Mouse (Mus musculus) adrenal gland, adult 2 months (tissue): ENCODE data around the gene Tmem253. TPM values are rescaled to one million over a fixed set of nuclear protein-coding genes. Genes with fewer than 3 reads are reported as not detected.
"Not testable (repeated sequence)": the region's sequence is repeated elsewhere in the genome, so short reads cannot be mapped to it uniquely, and the experiment has no call there.

Experiments used
- DNase-seq: peaks from one replicate; pipeline ENCODE4 v3.0.0; 2021
- polyA plus RNA-seq: library from polyadenylated mRNA; depleted of rRNA; stranded (reverse); fragments of >200 nt; gene quantifications from 2 replicates; pipeline ENCODE4 v1.2.3, GENCODE M21; 2012; rRNA removed
- total RNA-seq, 2 experiments: library from RNA; stranded (reverse); gene quantifications; 2 replicates each; pipeline ENCODE4 v1.2.3; 2021

Gene Tmem253
- total and polyA plus RNA-seq, 3 experiments = 0.36 to 2.1 (median 1.6) TPM

GRCm38 (mm10) chr14:52022244-52022708, 6.8 kb downstream of the Tmem253 start:
- no peak for DNase-seq

- peak; percentile 93 for DNase-seq
Measured at GRCm38 (mm10) chr14:52022709-52023459, 7.4 kb downstream of the Tmem253 start.

- DNase-seq = no peak
Measured at GRCm38 (mm10) chr14:52024133-52024532, 8.7 kb downstream of the Tmem253 start.

GRCm38 (mm10) chr14:52026342-52026741, 10.9 kb downstream of the Tmem253 start:
- DNase-seq = no peak

- DNase-seq = no peak
Measured at GRCm38 (mm10) chr14:52035926-52036325, 20.5 kb downstream of the Tmem253 start.

GRCm38 (mm10) chr14:52039332-52039731, 23.9 kb downstream of the Tmem253 start:
- DNase-seq = no peak

- not testable (repeated sequence) for DNase-seq
Measured at GRCm38 (mm10) chr14:52042359-52042758, 26.9 kb downstream of the Tmem253 start, which contains the start of gene Olfr221. TSS of gene Olfr221 (minus strand) at chr14:52042459.

GRCm38 (mm10) chr14:52043446-52043845, 28.0 kb downstream of the Tmem253 start:
- DNase-seq = no peak

GRCm38 (mm10) chr14:52044901-52045678, 29.6 kb downstream of the Tmem253 start:
- no peak for DNase-seq

GRCm38 (mm10) chr14:52045966-52046565, 30.6 kb downstream of the Tmem253 start:
- DNase-seq = no peak

- DNase-seq = not testable (repeated sequence)
Measured at GRCm38 (mm10) chr14:52052720-52053119, 37.3 kb downstream of the Tmem253 start.

- no peak for DNase-seq
Measured at GRCm38 (mm10) chr14:52059982-52060381, 44.5 kb downstream of the Tmem253 start.

- DNase-seq = no peak
Measured at GRCm38 (mm10) chr14:52060800-52061199, 45.3 kb downstream of the Tmem253 start.

GRCm38 (mm10) chr14:52061798-52062197, 46.3 kb downstream of the Tmem253 start:
- DNase-seq = no peak

GRCm38 (mm10) chr14:52066135-52066534, 50.7 kb downstream of the Tmem253 start:
- DNase-seq = no peak

Other genes starting within 250 kb of the Tmem253 start
- not detected for gene Ang4, start 242.1 kb upstream of the Tmem253 start, total RNA-seq
- not detected in 2 replicates for gene Ang4, start 242.1 kb upstream of the Tmem253 start, polyA plus RNA-seq
- gene AY358078, start 215.6 kb upstream of the Tmem253 start, total RNA-seq = not detected
- not detected in 2 replicates for gene AY358078, start 215.6 kb upstream of the Tmem253 start, polyA plus RNA-seq
- gene Ear6, start 162.0 kb upstream of the Tmem253 start, total RNA-seq = not detected
- not detected in 2 replicates for gene Ear6, start 162.0 kb upstream of the Tmem253 start, polyA plus RNA-seq
- 10 to 100 TPM; 31.0 to 33.4 TPM for gene Mettl17, start 130.8 kb upstream of the Tmem253 start, total RNA-seq
- 48.8 and 99.4 TPM in 2 replicates for gene Mettl17, start 130.8 kb upstream of the Tmem253 start, polyA plus RNA-seq
- gene Slc39a2, start 122.8 kb upstream of the Tmem253 start, total RNA-seq = under 1 TPM; 0.45 to 0.58 TPM
- gene Slc39a2, start 122.8 kb upstream of the Tmem253 start, polyA plus RNA-seq = 0.48 and 0.61 TPM in 2 replicates
- gene Ndrg2, start 101.5 kb upstream of the Tmem253 start, total RNA-seq = 100 to 1,000 TPM; 223 to 343 TPM
- 390 and 417 TPM in 2 replicates for gene Ndrg2, start 101.5 kb upstream of the Tmem253 start, polyA plus RNA-seq
- not detected for gene Tppp2, start 97.2 kb upstream of the Tmem253 start, total RNA-seq
- gene Tppp2, start 97.2 kb upstream of the Tmem253 start, polyA plus RNA-seq = not detected in 2 replicates
- not detected for gene Rnase13, start 92.9 kb upstream of the Tmem253 start, total RNA-seq
- not detected in 2 replicates for gene Rnase13, start 92.9 kb upstream of the Tmem253 start, polyA plus RNA-seq
- gene Arhgef40, start 30.9 kb upstream of the Tmem253 start, total RNA-seq = 10 to 100 TPM; 39.7 to 56.9 TPM
- gene Arhgef40, start 30.9 kb upstream of the Tmem253 start, polyA plus RNA-seq = 97.8 and 107 TPM in 2 replicates
- 10 to 100 TPM; 40.7 to 52.9 TPM for gene Zfp219, start 5.1 kb downstream of the Tmem253 start, total RNA-seq
- gene Zfp219, start 5.1 kb downstream of the Tmem253 start, polyA plus RNA-seq = 133 and 156 TPM in 2 replicates
- not detected for gene Olfr221, start 26.8 kb downstream of the Tmem253 start, total RNA-seq
- not detected in 2 replicates for gene Olfr221, start 26.8 kb downstream of the Tmem253 start, polyA plus RNA-seq
- gene Hnrnpc, start 88.4 kb downstream of the Tmem253 start, total RNA-seq = 100 to 1,000 TPM; 240 to 298 TPM
- gene Hnrnpc, start 88.4 kb downstream of the Tmem253 start, polyA plus RNA-seq = 24.4 and 40.6 TPM in 2 replicates
- 1 to 10 TPM in 1 of 2 experiments, under 1 TPM in 1; 0.26 to 1.2 TPM for gene Rpgrip1, start 95.0 kb downstream of the Tmem253 start, total RNA-seq
- 0.33 and 0.55 TPM in 2 replicates for gene Rpgrip1, start 95.0 kb downstream of the Tmem253 start, polyA plus RNA-seq
- gene Supt16, start 181.8 kb downstream of the Tmem253 start, total RNA-seq = 10 to 100 TPM; 48.2 to 55.7 TPM
- 3.6 and 4.6 TPM in 2 replicates for gene Supt16, start 181.8 kb downstream of the Tmem253 start, polyA plus RNA-seq
- 10 to 100 TPM; 70.7 to 79.1 TPM for gene Chd8, start 242.1 kb downstream of the Tmem253 start, total RNA-seq
- 21.8 and 26.7 TPM in 2 replicates for gene Chd8, start 242.1 kb downstream of the Tmem253 start, polyA plus RNA-seq